Mouse (Mus musculus) liver, embryonic 14.5 days (tissue): Measurements from ENCODE around the gene Sp140.
"Not testable (repeated sequence)": the region's sequence is repeated elsewhere in the genome, so short reads cannot be mapped to it uniquely, and the experiment has no call there.

Experiments
- CTCF ChIP-seq: IDR thresholded peaks from 2 replicates; pipeline ENCODE4 v1.5.1; 2016; ENCODE audit warnings: antibody characterized with exemption, low read depth, control low read depth
- EP300 ChIP-seq: IDR thresholded peaks from 2 replicates; pipeline ENCODE4 v1.6.1; 2016; ENCODE audit warnings: antibody characterized with exemption, low read depth

DNA sequence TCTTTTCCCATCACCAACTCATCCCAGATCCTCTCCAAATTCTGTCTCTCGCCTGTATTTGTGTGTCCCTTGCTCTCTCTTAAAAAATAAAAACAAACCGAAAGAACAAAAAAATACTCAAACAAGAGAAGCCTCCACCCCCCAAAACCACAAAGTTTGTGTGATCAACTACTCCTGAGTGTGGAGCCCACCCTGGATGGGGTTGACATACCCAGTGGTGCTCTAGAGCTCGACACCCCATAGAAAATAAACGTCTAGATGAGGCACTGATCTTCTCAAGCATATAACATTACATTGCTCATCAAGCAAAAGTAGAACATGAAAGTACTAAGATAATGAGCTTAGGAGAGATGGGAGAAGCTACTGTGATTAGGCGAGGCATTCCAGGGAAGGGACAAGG lies 17.0 kb downstream of the Sp140 start:
- not testable (repeated sequence) for TF ChIP-seq CTCF, EP300
